Mouse (Mus musculus) MEL (cell line): ENCODE measurements at regions not wholly inside any gene's neighbourhood (a gene's known extent, or its start where the extent isn't known, plus 50 kb on each side); places are given as distances from the start of the nearest gene placed in this dataset.

Source experiments
- DNase-seq: peaks from one replicate; pipeline ENCODE4 v3.0.0; 2011; ENCODE audit warnings: low read depth, low spot score
- H3K27ac ChIP-seq: 2 replicates; pipeline ENCODE4 v1.5.1; 2012; ENCODE audit warnings: low read depth, mild to moderate bottlenecking, control low read depth, low read length, moderate library complexity; ENCODE audit not compliant: control insufficient read depth
- H3K27me3 ChIP-seq, 2 experiments: fragments of 150-350 bp in 1 of 2; sonication (generic) in 1 of 2; 2 replicates each; pipeline ENCODE4 v1.6.1; 2012; ENCODE audit warnings: low read length in 2 of 2, mild to moderate bottlenecking in 2 of 2, improper control_type of control experiment in 1 of 2, moderate library complexity in 1 of 2; ENCODE audit not compliant: insufficient read depth in 2 of 2, control insufficient read depth in 1 of 2
- H3K36me3 ChIP-seq, 2 experiments: 2 replicates each; pipeline ENCODE4 v1.6.1; 2012 to 2014; ENCODE audit warnings: low read length in 2 of 2, improper control_type of control experiment in 1 of 2, inconsistent platforms in 1 of 2, mild to moderate bottlenecking in 1 of 2; ENCODE audit not compliant: insufficient read depth in 2 of 2, control insufficient read depth in 1 of 2
- H3K4me1 ChIP-seq, 2 experiments: fragments of 150-350 bp in 1 of 2; sonication (generic) in 1 of 2; 2 replicates each; pipeline ENCODE4 v1.6.1; 2012; ENCODE audit warnings: low read length in 2 of 2, improper control_type of control experiment in 1 of 2, mild to moderate bottlenecking in 1 of 2; ENCODE audit not compliant: insufficient read depth in 2 of 2, control insufficient read depth in 1 of 2
- H3K4me3 ChIP-seq, 2 experiments: fragments of 150-350 bp in 1 of 2; sonication (generic) in 1 of 2; 2 replicates each; pipeline ENCODE4 v1.5.1; 2012; ENCODE audit warnings: low read depth in 2 of 2, low read length in 2 of 2, mild to moderate bottlenecking in 2 of 2, moderate library complexity in 2 of 2, control low read depth in 1 of 2, improper control_type of control experiment in 1 of 2; ENCODE audit not compliant: control insufficient read depth in 1 of 2, insufficient read depth in 1 of 2
- H3K79me2 ChIP-seq: 2 replicates; pipeline ENCODE4 v1.6.1; 2012; ENCODE audit warnings: mild to moderate bottlenecking, low read length, moderate library complexity; ENCODE audit not compliant: control insufficient read depth, poor library complexity, insufficient read depth
- H3K9ac ChIP-seq: 2 replicates; pipeline ENCODE4 v1.6.1; 2012; ENCODE audit warnings: low read depth, mild to moderate bottlenecking, control low read depth, low read length, moderate library complexity; ENCODE audit not compliant: control insufficient read depth, poor library complexity, severe bottlenecking
- H3K9me3 ChIP-seq: fragments of 150-350 bp; sonication (generic); replicated peaks from 2 replicates; pipeline ENCODE4 v1.6.1; 2012; ENCODE audit warnings: mild to moderate bottlenecking, low read length, improper control_type of control experiment, moderate library complexity; ENCODE audit not compliant: insufficient read depth
- CTCF ChIP-seq, 3 experiments: IDR thresholded peaks in 2 of 3; conservative IDR thresholded peaks in 1 of 3; 2 replicates each; pipeline ENCODE4 v1.5.1; 2011 to 2012; ENCODE audit warnings: low read length in 3 of 3, low read depth in 2 of 3, mild to moderate bottlenecking in 2 of 3, improper control_type of control experiment in 1 of 3, inconsistent platforms in 1 of 3, mixed read lengths in 1 of 3, moderate library complexity in 1 of 3; ENCODE audit not compliant: control insufficient read depth in 1 of 3, insufficient read depth in 1 of 3, poor library complexity in 1 of 3, severe bottlenecking in 1 of 3
- E2F4 ChIP-seq: IDR thresholded peaks from 2 replicates; pipeline ENCODE4 v1.6.1; 2011; ENCODE audit warnings: low read depth, low read length, improper control_type of control experiment, borderline replicate concordance
- ELF1 ChIP-seq: IDR thresholded peaks from 2 replicates; pipeline ENCODE4 v1.6.1; 2014; ENCODE audit warnings: low read depth, mild to moderate bottlenecking, inconsistent platforms, low read length, improper control_type of control experiment, moderate library complexity
- EP300 ChIP-seq, 2 experiments: IDR thresholded peaks; 2 replicates each; pipeline ENCODE4 v1.6.1; 2011; ENCODE audit warnings: improper control_type of control experiment in 2 of 2, low read length in 2 of 2, low read depth in 1 of 2, mild to moderate bottlenecking in 1 of 2
- ETS1 ChIP-seq: IDR thresholded peaks from 2 replicates; pipeline ENCODE4 v1.6.1; 2012; ENCODE audit warnings: low read depth, mild to moderate bottlenecking, inconsistent platforms, low read length, improper control_type of control experiment, moderate library complexity
- GABPA ChIP-seq: IDR thresholded peaks from 2 replicates; pipeline ENCODE4 v1.6.1; 2012; ENCODE audit warnings: low read depth, mild to moderate bottlenecking, inconsistent platforms, low read length, improper control_type of control experiment, moderate library complexity
- KAT2A ChIP-seq: conservative IDR thresholded peaks from 2 replicates; pipeline ENCODE4 v1.6.1; 2012; ENCODE audit warnings: low read depth, low read length, improper control_type of control experiment, inconsistent platforms
- MAFK ChIP-seq: IDR thresholded peaks from 2 replicates; pipeline ENCODE4 v1.6.1; 2011; ENCODE audit warnings: low read depth, mild to moderate bottlenecking, low read length, improper control_type of control experiment, borderline replicate concordance
- MAX ChIP-seq: IDR thresholded peaks from 2 replicates; pipeline ENCODE4 v1.6.1; 2011; ENCODE audit warnings: low read length, improper control_type of control experiment
- MEF2A ChIP-seq: IDR thresholded peaks from 2 replicates; pipeline ENCODE4 v1.6.1; 2014; ENCODE audit warnings: low read depth, mild to moderate bottlenecking, inconsistent platforms, low read length, improper control_type of control experiment; ENCODE audit not compliant: poor library complexity, insufficient replicate concordance, severe bottlenecking; ENCODE audit errors: extremely low read depth
- MXI1 ChIP-seq: IDR thresholded peaks from 2 replicates; pipeline ENCODE4 v1.6.1; 2011; ENCODE audit warnings: mild to moderate bottlenecking, low read depth, low read length, improper control_type of control experiment
- MYB ChIP-seq: IDR thresholded peaks from 2 replicates; pipeline ENCODE4 v1.6.1; 2011; ENCODE audit warnings: mild to moderate bottlenecking, low read depth, low read length, improper control_type of control experiment
- MYC ChIP-seq: IDR thresholded peaks from 2 replicates; pipeline ENCODE4 v1.6.1; 2011; ENCODE audit warnings: low read depth, mild to moderate bottlenecking, low read length, improper control_type of control experiment, moderate library complexity
- POLR2A ChIP-seq, 2 experiments: IDR thresholded peaks; 2 replicates each; pipeline ENCODE4 v1.6.1; 2011 to 2012; ENCODE audit warnings: low read length in 2 of 2, mild to moderate bottlenecking in 2 of 2, control low read depth in 1 of 2, improper control_type of control experiment in 1 of 2, low read depth in 1 of 2, moderate library complexity in 1 of 2; ENCODE audit not compliant: control insufficient read depth in 1 of 2, insufficient read depth in 1 of 2, poor library complexity in 1 of 2
- RAD21 ChIP-seq: IDR thresholded peaks from 2 replicates; pipeline ENCODE4 v1.6.1; 2011; ENCODE audit warnings: mild to moderate bottlenecking, low read depth, low read length, improper control_type of control experiment
- TAL1 ChIP-seq: IDR thresholded peaks from 2 replicates; pipeline ENCODE4 v1.6.1; 2012; ENCODE audit warnings: mild to moderate bottlenecking, inconsistent platforms, low read length, moderate library complexity, mixed read lengths
- TBP ChIP-seq: IDR thresholded peaks from 2 replicates; pipeline ENCODE4 v1.8.0; 2011; ENCODE audit warnings: low read depth, low read length, improper control_type of control experiment
- TCF12 ChIP-seq: IDR thresholded peaks from 2 replicates; pipeline ENCODE4 v1.6.1; 2014; ENCODE audit warnings: low read depth, mild to moderate bottlenecking, inconsistent platforms, low read length, improper control_type of control experiment, moderate library complexity
- USF2 ChIP-seq, 2 experiments: IDR thresholded peaks; 2 replicates each; pipeline ENCODE4 v1.6.1; 2011 to 2012; ENCODE audit warnings: improper control_type of control experiment in 2 of 2, low read length in 2 of 2, borderline replicate concordance in 1 of 2, inconsistent platforms in 1 of 2, low read depth in 1 of 2, mild to moderate bottlenecking in 1 of 2; ENCODE audit not compliant: insufficient read depth in 1 of 2
- ZNF384 ChIP-seq: IDR thresholded peaks from 2 replicates; pipeline ENCODE4 v1.6.1; 2012; ENCODE audit warnings: low read depth, mild to moderate bottlenecking, inconsistent platforms, low read length, improper control_type of control experiment

DNA sequence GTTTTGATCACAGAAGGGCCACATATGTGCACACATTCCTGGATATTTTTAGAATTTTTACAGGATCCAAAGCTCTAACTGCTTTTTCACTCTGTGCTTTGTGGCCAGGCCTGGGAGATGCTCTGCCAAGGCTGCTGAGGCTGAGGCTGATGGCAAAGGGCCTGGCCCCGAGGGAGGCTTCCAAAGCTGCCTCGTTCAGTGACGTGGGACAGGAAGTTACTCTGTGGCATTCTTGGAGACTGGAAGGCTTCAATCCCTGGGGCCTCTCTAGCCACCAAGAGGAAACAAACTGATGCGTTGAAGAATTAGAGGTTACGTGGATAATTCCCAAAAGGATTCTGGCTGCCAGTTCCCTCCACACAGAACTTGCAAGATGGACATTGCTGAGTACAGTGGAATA is 112.8 kb downstream of the Sec61b start:
- no peak for DNase-seq
- Histone ChIP-seq H3K79me2 (no peaks in the 10 kb centered on the region), H3K9me3 (no peaks in the 10 kb centered on the region), H3K36me3 (no peaks in the 10 kb centered on the region), H3K27ac (no peak overlapping the region), H3K4me1 (no peaks in the 10 kb centered on the region), H3K27me3 (peaks cover 0 to 3% of the 10 kb centered on the region in 2 experiments; a peak in 3 of 4 replicates), H3K4me3 (no peak overlapping the region), H3K9ac (no peak overlapping the region)
- no peak for TF ChIP-seq MAFK
- no peak for TF ChIP-seq EP300 (IDR thresholded peaks at IDR 0.05; ENCODE audit: low read depth in 1 of 2, low read length in 2 of 2)
- no peak for TF ChIP-seq TAL1
- TF ChIP-seq ETS1: no peak
- TF ChIP-seq MAX: no peak
- TF ChIP-seq MYC: no peak
- no peak for TF ChIP-seq KAT2A
- TF ChIP-seq MYB: no peak
- no peak for TF ChIP-seq MEF2A
- TF ChIP-seq USF2 (IDR thresholded peaks at IDR 0.05; ENCODE audit: borderline replicate concordance in 1 of 2, insufficient read depth in 1 of 2, low read depth in 1 of 2, low read length in 2 of 2): no peak
- TF ChIP-seq GABPA: no peak
- TF ChIP-seq RAD21: no peak
- no peak for TF ChIP-seq E2F4
- no peak for TF ChIP-seq POLR2A (IDR thresholded peaks at IDR 0.05; ENCODE audit: control insufficient read depth in 1 of 2, insufficient read depth in 1 of 2, low read depth in 1 of 2, low read length in 2 of 2, poor library complexity in 1 of 2)
- no peak for TF ChIP-seq CTCF (IDR thresholded peaks at IDR 0.05 in 2 of 3, conservative IDR thresholded peaks at IDR 0.05 in 1 of 3; ENCODE audit: control insufficient read depth in 1 of 3, insufficient read depth in 1 of 3, low read depth in 2 of 3, low read length in 3 of 3, poor library complexity in 1 of 3, severe bottlenecking in 1 of 3)
- TF ChIP-seq MXI1: no peak

DNA sequence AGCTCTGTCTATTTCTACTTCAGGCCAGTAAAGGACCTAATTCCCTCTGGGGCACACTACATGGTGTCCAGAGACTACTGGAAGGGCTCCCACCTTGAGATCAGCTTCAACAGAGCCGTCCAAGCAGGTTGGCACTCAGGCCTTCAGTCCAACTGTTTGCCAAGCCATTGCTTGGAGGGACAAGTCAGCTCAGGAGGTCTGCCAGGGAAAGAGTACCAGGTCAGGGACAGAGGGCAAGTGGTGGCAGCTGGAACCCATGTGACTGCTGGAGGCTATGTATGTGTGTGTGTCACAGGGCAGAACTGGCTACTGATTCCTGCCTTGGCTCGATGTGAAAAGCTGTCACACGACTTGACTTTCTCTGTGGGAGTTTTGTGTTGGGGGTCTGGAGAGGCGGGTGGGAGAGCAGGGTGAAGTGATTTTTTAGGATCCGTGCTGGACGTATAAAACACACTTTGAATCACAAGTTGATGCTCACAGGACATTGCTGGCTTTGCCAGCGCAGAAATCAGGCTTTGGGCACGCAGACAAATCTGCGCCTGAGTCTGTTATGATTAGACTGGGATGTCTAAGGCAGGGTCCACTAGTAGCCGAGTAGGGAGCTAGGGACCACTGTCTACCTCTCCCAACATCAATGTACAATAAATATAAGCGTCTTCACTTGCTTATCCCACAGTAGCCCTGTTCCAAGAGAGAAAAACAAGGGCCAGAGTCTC is 118.0 kb downstream of the Sec61b start:
- H3K4me3 ChIP-seq: no peak overlapping the region
- TF ChIP-seq ELF1 (no peak), MAFK (no peak), KAT2A (no peak), ZNF384 (no peak), TBP (no peak), RAD21 (no peak), TCF12 (no peak)
- peaks cover 0 to 1% of the 10 kb centered on the region in 2 experiments; a peak in 2 of 4 replicates for H3K27me3 ChIP-seq
- DNase-seq: no peak
- no peaks in the 10 kb centered on the region for H3K36me3 ChIP-seq
- H3K4me1 ChIP-seq: no peaks in the 10 kb centered on the region
- H3K9me3 ChIP-seq: no peaks in the 10 kb centered on the region
- H3K9ac ChIP-seq: no peak overlapping the region
- no peak overlapping the region for H3K27ac ChIP-seq
- no peaks in the 10 kb centered on the region for H3K79me2 ChIP-seq
